Mouse (Mus musculus) lung, adult 2 months (tissue): ENCODE measurements around the gene Gm8251.

ENCODE experiments used
- CTCF ChIP-seq: fragments of 200-500 bp; IDR thresholded peaks from 2 replicates; pipeline ENCODE4 v1.5.1; 2011; ENCODE audit warnings: mild to moderate bottlenecking, low read length, control low read depth; ENCODE audit not compliant: insufficient read depth
- POLR2A ChIP-seq: fragments of 200-500 bp; IDR thresholded peaks from 2 replicates; pipeline ENCODE4 v1.6.1; 2011; ENCODE audit warnings: low read depth, mild to moderate bottlenecking, control low read depth, low read length, borderline replicate concordance; ENCODE audit errors: extremely low read depth

GRCm38 (mm10) chr1:44041797-44042554 is 19.8 kb downstream of the Gm8251 start:
- TF ChIP-seq CTCF (peak; percentile 56), POLR2A (no peak)
